Mouse (Mus musculus): ENCODE measurements at regions not wholly inside any gene's neighbourhood (a gene's known extent, or its start where the extent isn't known, plus 50 kb on each side); places are given as distances from the start of the nearest gene placed in this dataset.

DNA sequence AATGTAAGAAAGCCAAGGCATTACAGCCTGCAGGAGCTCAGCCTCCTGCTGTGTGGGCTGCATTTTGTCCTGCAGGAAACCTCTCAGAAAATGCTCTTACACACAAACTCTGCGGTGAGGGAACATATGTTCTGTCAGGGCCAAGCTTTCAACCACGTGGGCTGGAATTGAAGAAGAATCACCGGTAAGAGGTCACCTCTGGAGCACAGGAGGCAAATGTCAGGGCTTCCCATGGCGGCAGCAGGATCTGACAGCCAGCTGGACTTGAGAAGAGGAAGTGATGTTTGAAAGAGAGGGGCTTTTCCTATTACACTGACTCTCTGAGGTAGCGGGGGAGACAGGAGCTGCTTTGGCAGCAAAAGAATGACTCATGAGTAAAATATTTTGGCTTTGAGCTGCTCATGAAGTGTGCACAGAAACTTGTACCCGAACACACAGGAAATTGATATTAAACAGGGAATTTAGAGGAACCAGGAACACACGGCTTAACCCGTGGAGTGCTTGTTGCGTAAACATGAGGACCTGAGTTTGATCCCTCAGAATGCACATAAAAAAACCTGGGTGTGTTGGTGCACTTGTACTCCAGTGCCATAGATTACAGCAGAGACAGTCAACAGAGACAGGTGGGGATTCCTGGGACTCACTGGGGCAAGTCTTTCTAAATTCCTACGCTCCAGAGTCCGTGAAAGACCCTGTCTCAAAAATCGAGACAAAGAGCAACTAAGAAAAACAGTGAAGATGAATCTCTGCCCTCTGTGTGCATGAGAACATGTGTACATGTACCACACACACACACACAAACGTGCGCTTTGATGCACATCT lies 848.1 kb upstream of the A1bg start:
- DNase-seq (ENCODE audit: low spot score in 2 of 2): no peak

DNA sequence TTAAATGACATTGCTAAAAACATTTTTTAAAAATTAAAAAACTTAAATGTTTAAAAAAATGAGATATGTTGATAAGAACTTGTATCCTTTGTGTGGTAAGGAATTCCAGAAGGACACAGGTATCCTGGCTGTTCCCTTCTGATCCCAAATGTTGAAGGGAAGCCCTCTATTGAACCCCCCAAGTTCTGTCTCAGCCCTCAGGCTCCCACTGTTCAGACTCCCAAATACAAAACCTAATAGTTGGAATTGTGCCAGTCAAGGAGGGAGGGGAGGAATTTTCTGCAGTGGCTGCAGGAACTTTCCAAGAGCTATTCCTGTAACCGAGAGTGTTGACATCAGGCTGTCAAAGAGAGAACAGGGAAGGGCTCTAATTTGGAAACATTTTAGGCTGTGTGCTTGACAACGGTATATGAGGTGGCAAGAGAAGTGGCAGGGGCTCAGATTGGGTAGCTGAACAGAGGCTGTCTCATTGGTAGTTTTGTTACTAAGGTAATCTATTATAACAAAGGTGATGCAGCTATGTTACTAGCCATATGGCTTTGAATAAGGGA lies 843.8 kb upstream of the A1bg start:
- DNase-seq (ENCODE audit: low spot score in 2 of 2): no peak

DNA sequence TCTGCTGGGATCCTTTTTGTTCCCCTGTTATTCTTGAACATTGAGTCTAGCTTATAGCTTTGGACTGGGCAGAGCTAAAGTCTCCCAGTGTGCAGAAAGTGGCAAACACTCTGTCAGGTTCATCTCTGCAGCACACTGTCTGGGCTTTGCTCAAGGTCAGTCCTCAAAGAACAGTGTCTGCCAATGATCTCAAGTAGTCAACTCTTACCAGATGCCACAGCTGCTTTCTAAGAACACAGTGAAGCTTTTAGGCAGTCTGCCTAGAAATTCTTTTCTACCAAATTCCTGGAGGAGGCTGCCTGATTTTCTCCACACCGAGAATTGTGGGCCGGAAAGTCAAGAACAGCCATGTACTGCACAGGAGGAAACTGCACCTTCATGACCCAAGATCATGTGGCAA lies 831.0 kb upstream of the A1bg start:
- no peak for DNase-seq (ENCODE audit: low spot score in 2 of 2)

DNA sequence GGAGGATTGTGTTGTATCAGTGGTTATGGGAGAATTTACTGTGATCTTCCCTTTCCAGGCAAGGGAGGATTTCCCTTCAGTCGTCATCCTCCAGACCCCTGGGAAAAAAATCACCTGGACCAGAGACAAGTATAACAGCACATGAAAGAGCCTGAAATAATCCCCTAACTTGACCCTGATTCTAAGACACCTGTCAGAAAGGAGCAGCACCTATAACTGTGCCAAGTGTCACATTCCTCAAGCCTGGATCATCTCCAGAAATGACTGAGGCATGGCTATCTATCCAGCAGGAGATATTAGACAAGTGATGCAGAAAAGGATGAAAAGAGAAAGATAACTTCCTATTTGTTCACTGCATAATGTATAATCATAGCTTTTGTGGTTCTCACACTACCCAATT lies 800.9 kb upstream of the A1bg start:
- DNase-seq (ENCODE audit: low spot score in 2 of 2): no peak

DNA sequence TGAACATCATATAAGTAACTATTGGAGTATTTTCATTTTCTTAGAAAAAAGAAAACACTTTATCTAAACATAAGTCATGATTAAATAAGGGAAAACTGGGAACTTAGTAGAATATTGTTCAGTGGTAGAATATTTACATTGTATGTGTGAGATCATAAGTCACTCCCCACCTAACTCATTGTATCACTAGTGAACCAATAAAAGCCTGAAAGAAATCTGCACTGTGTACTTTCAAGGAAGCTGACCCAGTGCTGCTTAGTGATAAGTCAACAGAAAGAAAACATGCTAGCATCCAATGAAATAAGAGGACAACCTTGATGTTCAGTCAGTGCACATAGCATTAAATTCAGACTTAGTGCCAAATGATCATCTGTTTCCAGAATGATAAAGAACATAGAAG lies 795.7 kb upstream of the A1bg start:
- DNase-seq (ENCODE audit: low spot score in 2 of 2): no peak

DNA sequence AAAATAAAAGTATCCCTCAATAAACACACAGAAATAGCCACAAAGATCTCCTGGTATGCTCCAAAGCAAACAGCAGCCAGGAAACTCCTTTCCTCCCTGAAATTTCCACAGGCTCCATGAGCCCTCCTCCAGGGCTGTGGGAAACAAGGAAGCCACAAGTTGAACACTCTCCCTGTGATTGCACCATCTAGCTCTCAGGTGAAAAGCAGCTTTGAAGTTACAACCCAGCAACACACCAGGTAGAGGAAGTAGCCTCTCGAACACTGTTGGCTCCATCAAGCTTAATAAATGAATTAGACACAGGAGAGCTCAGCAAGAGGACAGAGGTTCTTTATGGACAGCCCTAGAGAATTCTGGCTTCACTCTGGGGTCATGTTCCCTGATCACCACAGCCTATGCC lies 794.4 kb upstream of the A1bg start:
- DNase-seq (ENCODE audit: low spot score in 2 of 2): no peak

DNA sequence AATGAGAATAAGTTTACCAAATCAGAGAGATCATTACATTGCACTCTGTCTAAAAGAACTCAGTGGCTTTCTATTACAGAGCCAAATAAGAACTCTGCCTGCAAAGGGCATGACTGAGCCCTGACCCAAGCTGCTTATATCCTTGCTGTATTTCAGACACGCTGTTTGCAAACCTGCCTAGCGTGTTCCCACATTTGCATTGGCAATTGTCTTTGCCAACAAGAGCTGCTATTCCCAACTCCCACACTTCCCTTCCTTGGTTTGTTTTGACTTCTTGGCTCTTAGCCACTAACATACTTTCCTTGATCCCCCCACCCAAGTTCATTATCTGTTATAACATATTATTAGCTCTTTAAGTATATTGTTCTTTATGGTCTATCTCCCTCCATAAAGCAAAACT lies 791.1 kb upstream of the A1bg start:
- no peak for DNase-seq (ENCODE audit: low spot score in 2 of 2)

DNA sequence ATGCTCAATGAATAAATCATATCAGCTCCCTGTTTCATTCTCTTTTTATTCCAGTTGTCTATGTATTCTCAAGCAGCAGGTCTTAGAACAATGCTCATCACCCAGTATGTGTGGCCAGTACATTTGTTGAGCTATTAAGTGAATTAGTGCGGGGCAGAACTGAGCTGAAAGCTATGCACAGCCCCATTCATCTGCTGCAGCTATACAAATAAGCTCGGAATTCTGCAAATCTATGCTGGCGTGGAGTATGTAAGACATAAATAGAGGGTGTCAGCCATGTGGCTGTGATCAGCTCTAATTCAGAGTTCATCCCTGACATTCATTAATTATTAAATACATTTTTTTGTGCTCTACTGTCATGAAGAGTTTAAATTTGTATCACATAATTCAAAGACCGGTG lies 786.1 kb upstream of the A1bg start:
- DNase-seq (ENCODE audit: low spot score in 2 of 2): no peak

DNA sequence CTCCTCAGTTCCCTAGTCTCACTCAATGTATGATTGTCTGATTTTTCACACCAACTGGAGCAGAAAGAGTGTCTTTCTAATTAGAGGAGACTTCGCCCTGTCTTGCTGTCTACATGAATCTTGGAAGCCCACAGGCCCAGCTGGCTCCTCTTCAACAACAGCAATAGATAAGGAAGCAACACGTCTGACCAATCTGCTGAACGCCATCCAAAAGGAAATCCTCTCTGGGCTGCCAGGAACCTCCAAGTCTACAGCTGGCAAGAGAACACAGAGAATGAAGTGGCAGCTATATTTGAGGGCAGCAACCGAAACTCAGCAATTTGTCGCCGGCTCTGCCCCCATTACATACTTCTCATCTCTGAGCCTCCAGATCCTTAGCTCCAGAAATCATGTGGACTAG lies 785.1 kb upstream of the A1bg start:
- no peak for DNase-seq (ENCODE audit: low spot score in 2 of 2)

DNA sequence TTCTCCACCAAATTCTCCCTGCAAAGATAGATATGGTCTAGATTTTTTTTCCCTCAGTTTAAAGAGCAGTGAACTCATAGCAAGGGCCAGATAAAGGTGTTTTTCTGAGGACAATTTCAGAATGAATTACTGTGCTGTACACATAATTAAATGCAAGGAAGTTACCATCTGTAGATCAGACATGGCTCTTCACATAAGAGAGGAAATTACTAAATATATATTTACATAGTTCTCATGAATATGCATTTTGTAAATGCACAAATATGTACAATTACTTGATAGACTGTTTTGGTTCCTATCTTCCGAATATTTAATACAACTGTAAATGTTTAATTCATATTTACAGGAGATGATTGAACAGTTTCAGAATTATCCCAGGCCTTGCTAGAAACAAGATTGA lies 769.9 kb upstream of the A1bg start:
- no peak for DNase-seq (ENCODE audit: low spot score in 2 of 2)

DNA sequence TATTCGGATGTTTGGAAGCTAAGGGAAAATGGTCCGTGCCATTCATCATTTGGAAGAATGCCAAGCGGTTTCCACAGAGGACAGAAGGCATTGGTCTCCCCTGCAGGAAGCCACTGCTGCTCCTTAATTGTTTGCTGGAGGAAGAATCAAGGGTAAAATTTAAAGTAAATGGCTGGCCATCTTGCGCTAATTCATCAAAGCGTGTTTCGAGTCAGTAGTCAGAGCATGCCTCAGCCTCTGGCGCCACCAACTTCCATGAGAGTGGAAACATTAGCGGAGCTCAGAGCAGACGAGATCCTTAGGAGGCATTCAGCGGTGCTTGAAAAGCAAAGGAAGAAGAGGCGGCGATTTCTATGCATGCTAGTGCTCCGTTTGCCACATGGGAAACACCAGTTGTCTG lies 767.6 kb upstream of the A1bg start:
- no peak for DNase-seq (ENCODE audit: low spot score in 2 of 2)

DNA sequence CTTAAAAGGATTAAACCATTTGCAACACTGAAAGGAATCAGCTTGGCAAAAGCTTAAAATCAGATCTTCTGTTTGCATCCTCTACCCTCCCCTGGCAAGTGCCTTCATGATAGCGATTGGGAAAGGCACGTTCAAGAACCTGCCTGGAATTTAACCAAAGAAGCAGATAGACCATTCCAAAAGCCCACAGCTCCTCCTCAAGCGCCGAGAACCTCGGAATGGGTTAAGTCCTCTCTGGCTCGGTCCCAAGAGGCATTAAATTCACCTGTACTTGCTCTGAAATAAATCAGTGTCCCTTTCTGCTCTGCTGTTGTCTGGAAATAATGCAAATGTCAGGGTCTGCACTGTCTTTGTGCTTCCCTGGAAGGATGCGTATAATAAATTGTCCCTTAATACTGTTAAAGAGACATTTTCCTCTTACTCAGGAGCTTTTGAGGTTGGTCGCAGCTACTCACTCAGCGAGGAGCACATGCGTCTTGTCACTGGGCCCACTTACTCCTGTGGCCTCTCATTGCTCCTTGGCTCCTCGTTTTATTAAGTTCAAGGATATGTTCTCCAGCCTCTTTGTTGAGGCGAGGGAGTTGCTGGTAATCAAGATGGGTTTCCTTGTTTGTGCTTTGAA lies 767.1 kb upstream of the A1bg start:
- DNase-seq (ENCODE audit: low spot score in 2 of 2): no peak

DNA sequence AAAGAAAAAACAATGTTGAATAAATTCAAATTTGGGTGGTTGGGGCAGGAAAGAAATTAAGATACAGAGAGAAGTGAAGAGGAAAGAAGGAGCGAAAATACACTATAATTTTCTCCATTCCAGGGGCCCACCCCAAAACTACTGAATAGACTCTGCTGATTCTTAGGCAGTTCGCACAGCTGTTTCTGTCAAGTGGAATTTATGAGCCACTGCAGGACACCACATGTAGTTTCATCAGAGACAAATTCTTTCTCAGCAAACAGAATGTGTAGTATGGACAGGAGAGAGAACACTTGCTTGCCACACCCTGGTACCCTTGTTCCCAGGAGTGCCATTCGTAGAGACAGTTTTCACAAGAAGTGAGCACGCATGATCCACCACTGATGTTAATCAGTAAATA lies 760.2 kb upstream of the A1bg start:
- no peak for DNase-seq (ENCODE audit: low spot score in 2 of 2)

DNA sequence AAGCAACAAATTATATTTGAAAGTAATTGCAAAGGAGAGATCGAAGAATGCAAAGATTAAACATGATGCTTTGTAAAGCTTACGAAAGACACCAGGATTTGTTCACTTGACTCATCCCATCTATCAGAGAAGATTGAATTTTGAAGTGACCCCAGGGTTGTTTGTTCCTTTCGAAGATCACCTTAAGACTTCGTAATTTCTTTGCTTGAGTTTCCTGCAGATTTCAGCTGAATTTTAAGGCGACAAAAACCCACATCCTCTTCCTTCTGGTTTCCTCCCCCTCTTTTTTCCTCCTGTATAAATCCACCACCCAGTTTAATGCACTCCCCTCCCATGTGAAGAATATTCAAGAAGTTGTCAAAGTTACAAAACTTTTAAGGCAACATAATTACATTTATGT lies 747.7 kb upstream of the A1bg start:
- no peak for DNase-seq (ENCODE audit: low spot score in 2 of 2)

DNA sequence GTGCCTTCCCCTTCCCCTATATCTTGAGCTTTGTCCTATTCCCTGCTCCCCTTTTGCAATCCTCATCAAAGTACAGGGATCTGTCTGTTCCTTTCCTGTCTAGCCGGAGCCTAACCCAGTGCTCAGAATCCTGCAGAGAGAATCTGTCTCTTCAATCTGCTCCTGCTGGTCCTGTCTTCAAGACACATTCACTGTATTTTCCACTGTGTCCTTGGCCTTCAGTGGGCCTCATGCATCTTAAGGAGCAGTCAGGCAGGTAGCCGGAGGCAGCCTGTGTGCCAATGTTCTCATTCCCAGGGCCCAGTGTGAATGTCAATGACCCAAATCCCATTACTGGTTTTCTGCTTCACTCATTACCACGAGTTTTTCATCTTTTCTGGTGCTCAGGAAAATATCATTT lies 737.8 kb upstream of the A1bg start:
- DNase-seq (ENCODE audit: low spot score in 2 of 2): no peak

DNA sequence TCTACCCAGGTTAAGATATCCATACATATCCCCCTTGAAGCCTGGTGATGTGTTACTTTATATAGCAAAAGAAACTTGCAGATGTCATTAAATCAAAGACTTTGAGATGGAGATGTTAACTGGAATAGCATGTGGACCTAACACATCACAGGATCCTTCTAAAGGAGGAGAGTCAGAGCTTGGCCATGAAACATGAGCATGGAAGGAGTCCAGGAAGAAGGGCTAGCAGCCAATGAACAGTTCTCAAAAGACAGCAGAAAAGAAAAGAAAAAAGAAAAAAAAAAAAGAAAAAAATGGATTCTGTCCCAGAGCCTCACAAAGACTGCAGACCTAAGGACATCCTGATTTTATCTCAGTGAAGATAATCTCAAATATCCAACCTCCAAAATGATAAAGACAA lies 734.1 kb upstream of the A1bg start:
- DNase-seq (ENCODE audit: low spot score in 2 of 2): no peak

DNA sequence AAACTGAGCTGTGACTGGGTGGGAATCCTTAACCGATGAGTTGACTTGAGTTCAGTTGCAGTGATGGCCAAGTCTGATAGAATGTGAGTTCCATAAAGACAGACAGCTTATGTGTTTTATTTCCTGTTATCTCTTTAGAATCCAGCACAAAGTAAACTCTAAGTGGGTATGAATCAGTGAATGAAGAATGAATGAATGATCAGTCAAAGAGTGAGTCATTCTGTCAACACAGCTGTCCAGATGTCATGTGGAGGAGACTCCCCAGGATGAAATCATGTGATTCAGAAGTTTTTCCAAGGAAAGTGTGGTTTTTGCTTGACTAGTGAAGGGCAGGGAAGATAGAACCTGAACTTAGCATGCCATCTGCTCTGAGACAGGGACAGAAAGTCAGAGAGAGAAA lies 732.0 kb upstream of the A1bg start:
- DNase-seq (ENCODE audit: low spot score in 2 of 2): no peak

DNA sequence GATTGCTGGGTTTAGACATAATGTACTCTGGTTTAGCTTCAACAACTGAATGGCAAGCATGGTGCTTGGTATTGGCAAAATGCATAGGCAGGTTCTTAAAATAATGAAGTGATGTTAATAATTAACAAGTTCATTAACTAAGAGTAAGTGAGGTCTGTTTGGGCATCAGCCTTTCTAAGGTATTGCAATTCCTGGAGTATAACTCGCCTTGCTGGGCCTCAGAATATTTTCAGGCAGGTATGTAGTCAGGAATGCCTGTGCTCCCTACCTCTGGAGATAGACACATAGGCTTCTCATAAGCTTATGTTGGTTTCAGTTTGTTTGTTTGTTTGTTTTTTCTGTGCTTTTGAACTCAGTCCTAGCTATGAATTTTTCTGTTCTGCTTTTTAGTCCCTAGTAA lies 731.0 kb upstream of the A1bg start:
- DNase-seq (ENCODE audit: low spot score in 2 of 2): no peak

DNA sequence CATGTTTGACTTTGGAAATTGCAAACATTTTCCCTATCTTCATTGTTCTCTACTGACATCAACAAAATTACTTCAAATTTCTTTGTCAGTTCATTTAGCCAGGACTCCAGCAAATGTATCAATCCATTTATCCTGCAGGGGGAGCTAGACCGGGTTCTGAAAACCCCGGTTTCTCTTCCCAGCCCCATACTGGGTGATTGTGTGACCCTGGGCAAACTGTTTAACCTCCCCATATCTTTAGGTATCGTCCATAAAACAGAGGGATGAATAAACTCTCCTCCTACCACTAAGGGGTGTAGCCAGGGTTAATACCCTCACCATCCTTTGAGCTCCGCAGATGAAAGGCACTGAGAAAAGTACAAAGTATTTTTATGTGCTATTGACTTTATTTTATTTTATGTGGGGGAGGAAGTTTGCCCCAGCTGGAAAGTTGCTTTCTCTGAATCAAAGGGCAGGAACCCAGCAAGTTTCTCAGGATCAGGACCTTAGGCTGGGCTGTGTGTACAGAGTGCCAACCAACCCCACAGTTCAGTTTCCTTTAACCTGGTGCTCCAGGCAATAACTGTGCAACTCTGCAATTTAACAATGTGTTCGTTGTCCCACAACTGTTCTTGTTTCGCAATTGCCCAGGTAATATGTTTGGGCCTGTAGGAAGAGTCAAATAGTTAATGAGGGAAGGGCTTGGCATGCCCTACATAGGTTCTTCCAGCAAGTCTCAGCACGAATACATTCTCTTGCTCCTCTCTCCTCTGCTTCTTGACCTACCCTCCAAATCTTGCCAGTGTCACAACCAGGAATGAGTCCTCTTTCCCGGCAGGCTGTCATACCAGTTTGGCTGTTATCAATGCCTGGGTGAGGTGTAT lies 696.1 kb upstream of the A1bg start:
- no peak for DNase-seq (ENCODE audit: low spot score in 2 of 2)

DNA sequence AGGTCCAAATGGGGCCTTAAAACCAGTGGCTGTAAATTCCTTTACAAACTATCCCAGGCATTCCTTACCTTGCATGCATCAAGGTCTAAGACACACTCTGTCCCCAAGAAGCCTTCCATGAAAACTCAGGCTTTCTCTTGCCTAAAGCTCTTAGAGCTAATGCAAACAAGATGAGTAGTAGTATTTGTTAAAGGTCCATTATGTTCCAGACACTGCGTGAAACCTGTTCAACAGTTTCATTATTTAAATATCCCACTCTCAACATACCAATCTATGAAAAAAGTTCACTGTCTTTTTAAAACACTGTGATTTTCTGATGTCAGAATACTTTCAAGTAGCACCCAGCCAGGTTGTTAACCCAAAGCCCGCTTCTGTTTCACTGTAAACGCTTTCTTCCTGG lies 687.9 kb upstream of the A1bg start:
- no peak for DNase-seq (ENCODE audit: low spot score in 2 of 2)

DNA sequence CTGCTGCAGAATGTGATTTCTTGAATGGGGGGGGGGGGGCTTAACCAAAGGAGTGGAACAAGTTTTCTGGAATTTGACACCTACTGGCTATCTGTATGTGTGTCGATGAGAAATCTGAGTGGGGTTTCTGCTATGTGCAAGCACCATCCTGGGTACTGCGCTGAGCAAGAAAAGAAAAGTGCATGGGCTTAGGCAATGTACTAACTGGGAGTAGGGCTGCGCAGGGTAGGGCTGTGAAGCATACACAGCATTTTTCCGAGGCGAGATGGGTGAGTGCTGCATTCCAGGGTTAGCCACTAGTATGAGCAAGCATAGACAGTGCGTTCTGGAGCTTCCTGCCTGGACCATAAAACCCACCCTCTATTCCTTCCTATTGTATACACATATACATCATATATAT lies 686.8 kb upstream of the A1bg start:
- no peak for DNase-seq (ENCODE audit: low spot score in 2 of 2)

DNA sequence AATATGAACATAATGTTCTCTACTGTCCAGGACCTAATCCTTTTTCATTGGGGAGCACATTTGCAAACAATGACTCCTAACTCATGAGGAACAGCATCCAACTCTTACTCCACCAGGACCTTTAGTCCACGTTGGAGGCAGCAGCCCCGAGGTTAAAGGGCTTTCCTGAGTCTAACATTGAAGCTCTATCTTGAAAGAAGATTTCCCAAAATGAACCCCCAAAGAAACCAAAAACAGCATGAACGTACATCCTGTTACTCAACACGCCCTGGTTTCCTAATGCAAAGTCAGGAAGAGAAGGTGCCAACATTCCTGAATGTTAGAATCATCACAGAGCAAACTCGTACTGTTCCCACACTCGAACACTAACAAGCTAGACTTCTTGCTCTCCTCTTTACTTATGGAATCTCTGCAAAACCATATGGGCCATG lies 685.5 kb upstream of the A1bg start:
- no peak for DNase-seq (ENCODE audit: low spot score in 2 of 2)

Data from adrenal gland, adult 18-20 months (tissue).